Mouse (Mus musculus): Measurements from ENCODE around the gene Foxn4. TPM values are rescaled to one million over a fixed set of nuclear protein-coding genes. Genes with fewer than 3 reads are reported as not detected.
A peak's percentile ranks its signal among the peaks of the same experiment; 100 is the strongest.

Gene Foxn4
- polyA plus RNA-seq (2016; fragmentation: Nextera tagmentation; extraction: Ambion mirVana): 0.62 and 1.2 TPM in 2 replicates

GRCm38 (mm10) chr5:114273693-114274402 is at the start of gene Foxn4:
Gene Foxn4, minus strand, starts transcription at chr5:114273807.
- under 1% methylated on average over 54 of the region's 56 CpGs for WGBS
- no peak for ATAC-seq (ENCODE audit: low FRiP score, low read depth)
- Histone ChIP-seq H3K9ac (no peak within 1 kb of the TSS), H3K4me2 (replicated peaks) (peak within 1 kb of the TSS; percentile 67), H3K9me3 (no peaks in the 10 kb centered on the region), H3K27me3 (replicated peaks) (peaks cover 99% of the 10 kb centered on the region), H3K27ac (no peak within 1 kb of the TSS), H3K36me3 (no peaks in the 10 kb centered on the region), H3K4me1 (peaks cover 26% of the 10 kb centered on the region), H3K4me3 (peak within 1 kb of the TSS; percentile 34)

GRCm38 (mm10) chr5:114323105-114323790 is 49.6 kb upstream of the Foxn4 start:
- Histone ChIP-seq H3K9me3 (no peaks in the 10 kb centered on the region), H3K9ac (no peak overlapping the region), H3K4me3 (no peak overlapping the region), H3K4me2 (replicated peaks) (0 out of 2 replicates have a peak overlapping the region, but pooled peaks have one; percentile 34), H3K27me3 (replicated peaks) (no peaks in the 10 kb centered on the region), H3K27ac (no peak overlapping the region), H3K4me1 (peaks cover 6% of the 10 kb centered on the region; the same call in 1 of the 2 replicates), H3K36me3 (no peaks in the 10 kb centered on the region)
- 61% methylated on average over 25 of the region's 25 CpGs for WGBS
- no peak for ATAC-seq (ENCODE audit: low FRiP score, low read depth)

GRCm38 (mm10) chr5:114309680-114310036 is 36.1 kb upstream of the Foxn4 start:
- Histone ChIP-seq H3K27ac (no peak overlapping the region), H3K9ac (no peak overlapping the region), H3K4me1 (peaks cover 4% of the 10 kb centered on the region; the same call in 1 of the 2 replicates), H3K4me3 (no peak overlapping the region), H3K36me3 (no peaks in the 10 kb centered on the region), H3K9me3 (no peaks in the 10 kb centered on the region), H3K4me2 (replicated peaks) (peak overlapping the region; percentile 39), H3K27me3 (replicated peaks) (peaks cover 6% of the 10 kb centered on the region)
- no peak for ATAC-seq (ENCODE audit: low FRiP score, low read depth)
- WGBS: 44% methylated on average over 11 of the region's 11 CpGs

GRCm38 (mm10) chr5:114308765-114309679 is 35.4 kb upstream of the Foxn4 start:
- H3K27me3 ChIP-seq (replicated peaks): peaks cover 13% of the 10 kb centered on the region
- 39% methylated on average over 18 of the region's 18 CpGs for WGBS
- H3K9ac ChIP-seq: no peak overlapping the region
- H3K4me3 ChIP-seq: no peak overlapping the region
- H3K4me2 ChIP-seq (replicated peaks): peak overlapping the region; percentile 39
- no peak overlapping the region for H3K27ac ChIP-seq
- H3K9me3 ChIP-seq: no peaks in the 10 kb centered on the region
- no peaks in the 10 kb centered on the region for H3K36me3 ChIP-seq
- peaks cover 4% of the 10 kb centered on the region; the same call in 1 of the 2 replicates for H3K4me1 ChIP-seq
- peak; percentile 66 for ATAC-seq (ENCODE audit: low FRiP score, low read depth)

- Histone ChIP-seq H3K4me2 (replicated peaks) (no peak overlapping the region), H3K27me3 (replicated peaks) (peaks cover 36% of the 10 kb centered on the region), H3K9ac (no peak overlapping the region), H3K4me3 (no peak overlapping the region), H3K9me3 (no peaks in the 10 kb centered on the region), H3K36me3 (no peaks in the 10 kb centered on the region), H3K27ac (no peak overlapping the region), H3K4me1 (peaks cover 4% of the 10 kb centered on the region; the same call in 1 of the 2 replicates)
- WGBS: 74% methylated on average over 5 of the region's 5 CpGs
- no peak for ATAC-seq (ENCODE audit: low FRiP score, low read depth)
Measured at GRCm38 (mm10) chr5:114306496-114306895, 32.9 kb upstream of the Foxn4 start.

- H3K27me3 ChIP-seq (replicated peaks): peaks cover 50% of the 10 kb centered on the region
- ATAC-seq (ENCODE audit: low FRiP score, low read depth): no peak
Measured at GRCm38 (mm10) chr5:114303166-114303565, 29.6 kb upstream of the Foxn4 start.

GRCm38 (mm10) chr5:114299883-114300610 is 26.4 kb upstream of the Foxn4 start:
- Histone ChIP-seq H3K4me2 (replicated peaks) (peak overlapping the region; percentile 25), H3K9me3 (no peaks in the 10 kb centered on the region), H3K4me3 (no peak overlapping the region), H3K36me3 (no peaks in the 10 kb centered on the region), H3K27ac (no peak overlapping the region), H3K4me1 (peaks cover 26% of the 10 kb centered on the region), H3K9ac (no peak overlapping the region), H3K27me3 (replicated peaks) (peaks cover 69% of the 10 kb centered on the region)
- 41% methylated on average over 24 of the region's 24 CpGs for WGBS
- no peak for ATAC-seq (ENCODE audit: low FRiP score, low read depth)

More at GRCm38 (mm10) chr5:114303166-114303565, 29.6 kb upstream of the Foxn4 start:
- no peaks in the 10 kb centered on the region for H3K9me3 ChIP-seq
- WGBS: 79% methylated on average over 6 of the region's 6 CpGs
- H3K36me3 ChIP-seq: no peaks in the 10 kb centered on the region
- H3K27ac ChIP-seq: no peak overlapping the region
- H3K9ac ChIP-seq: no peak overlapping the region
- no peak overlapping the region for H3K4me3 ChIP-seq
- peaks cover 17% of the 10 kb centered on the region for H3K4me1 ChIP-seq
- H3K4me2 ChIP-seq (replicated peaks): no peak overlapping the region

- H3K9ac ChIP-seq: no peak overlapping the region
- no peak overlapping the region for H3K4me3 ChIP-seq
- H3K36me3 ChIP-seq: no peaks in the 10 kb centered on the region
- peaks cover 68% of the 10 kb centered on the region for H3K27me3 ChIP-seq (replicated peaks)
- peaks cover 26% of the 10 kb centered on the region for H3K4me1 ChIP-seq
- H3K4me2 ChIP-seq (replicated peaks): peak overlapping the region; percentile 25
- ATAC-seq (ENCODE audit: low FRiP score, low read depth): peak; percentile 63; the same call in 1 of the 2 replicates
- H3K9me3 ChIP-seq: no peaks in the 10 kb centered on the region
- WGBS: 17% methylated on average over 22 of the region's 22 CpGs
- H3K27ac ChIP-seq: no peak overlapping the region
Measured at GRCm38 (mm10) chr5:114299156-114299855, 25.7 kb upstream of the Foxn4 start.

GRCm38 (mm10) chr5:114298212-114298894 is 24.7 kb upstream of the Foxn4 start:
- Histone ChIP-seq H3K36me3 (no peaks in the 10 kb centered on the region), H3K27ac (no peak overlapping the region), H3K27me3 (replicated peaks) (peaks cover 64% of the 10 kb centered on the region), H3K4me1 (peaks cover 26% of the 10 kb centered on the region), H3K4me3 (no peak overlapping the region), H3K9ac (no peak overlapping the region), H3K9me3 (no peaks in the 10 kb centered on the region), H3K4me2 (replicated peaks) (no peak overlapping the region)
- WGBS: 59% methylated on average over 18 of the region's 18 CpGs
- ATAC-seq (ENCODE audit: low FRiP score, low read depth): no peak

GRCm38 (mm10) chr5:114296693-114297631 is 23.4 kb upstream of the Foxn4 start:
- Histone ChIP-seq H3K27me3 (replicated peaks) (peaks cover 56% of the 10 kb centered on the region), H3K4me2 (replicated peaks) (no peak overlapping the region), H3K9me3 (no peaks in the 10 kb centered on the region), H3K36me3 (no peaks in the 10 kb centered on the region), H3K4me1 (peaks cover 26% of the 10 kb centered on the region), H3K4me3 (no peak overlapping the region), H3K9ac (no peak overlapping the region), H3K27ac (no peak overlapping the region)
- ATAC-seq (ENCODE audit: low FRiP score, low read depth): no peak
- WGBS: 19% methylated on average over 22 of the region's 22 CpGs
